Mouse (Mus musculus) heart, postnatal 4 days (tissue): ENCODE measurements around the gene Gimap8. TPM values are rescaled to one million over a fixed set of nuclear protein-coding genes. Genes with fewer than 3 reads are reported as not detected.
"Not testable (repeated sequence)": the region's sequence is repeated elsewhere in the genome, so short reads cannot be mapped to it uniquely, and the experiment has no call there.

Source experiments
- DNase-seq: peaks from one replicate; pipeline ENCODE4 v3.0.0; 2021
- total RNA-seq, 2 experiments: library from RNA; stranded (reverse); gene quantifications; 2 replicates each; pipeline ENCODE4 v1.2.3; 2021

Gene Gimap8
- total RNA-seq, 2 experiments from 2014 or later: 9.0 to 9.3 TPM

GRCm38 (mm10) chr6:48678391-48678790, 31.4 kb downstream of the Gimap8 start:
- no peak for DNase-seq

- DNase-seq: no peak
Measured at GRCm38 (mm10) chr6:48679701-48680100, 32.7 kb downstream of the Gimap8 start.

GRCm38 (mm10) chr6:48680421-48680820, 33.4 kb downstream of the Gimap8 start:
- DNase-seq: no peak

GRCm38 (mm10) chr6:48681472-48682090, 34.5 kb downstream of the Gimap8 start:
- no peak for DNase-seq

GRCm38 (mm10) chr6:48682271-48682670, 35.2 kb downstream of the Gimap8 start:
- DNase-seq: no peak

GRCm38 (mm10) chr6:48683263-48683821, 36.3 kb downstream of the Gimap8 start:
- not testable (repeated sequence) for DNase-seq

- no peak for DNase-seq
Measured at GRCm38 (mm10) chr6:48684319-48684718, 37.3 kb downstream of the Gimap8 start, which contains the start of gene Gimap4. TSS of gene Gimap4 (plus strand) at chr6:48684549.

- DNase-seq: peak; percentile 34
Measured at GRCm38 (mm10) chr6:48684806-48685205, 37.8 kb downstream of the Gimap8 start.

GRCm38 (mm10) chr6:48685251-48685650, 38.2 kb downstream of the Gimap8 start:
- no peak for DNase-seq

- DNase-seq: no peak
Measured at GRCm38 (mm10) chr6:48685694-48686665, 38.9 kb downstream of the Gimap8 start.

- DNase-seq: no peak
Measured at GRCm38 (mm10) chr6:48687077-48687476, 40.0 kb downstream of the Gimap8 start.

GRCm38 (mm10) chr6:48689320-48689719, 42.3 kb downstream of the Gimap8 start:
- DNase-seq: no peak

- no peak for DNase-seq
Measured at GRCm38 (mm10) chr6:48692962-48693361, 45.9 kb downstream of the Gimap8 start.

- no peak for DNase-seq
Measured at GRCm38 (mm10) chr6:48696830-48697554, 50.0 kb downstream of the Gimap8 start.

- DNase-seq: no peak
Measured at GRCm38 (mm10) chr6:48697555-48697930, 50.5 kb downstream of the Gimap8 start.

- DNase-seq: no peak
Measured at GRCm38 (mm10) chr6:48698066-48698856, 51.2 kb downstream of the Gimap8 start.

- no peak for DNase-seq
Measured at GRCm38 (mm10) chr6:48698888-48699287, 51.9 kb downstream of the Gimap8 start.

GRCm38 (mm10) chr6:48700251-48701075, 53.4 kb downstream of the Gimap8 start:
- peak; percentile 29 for DNase-seq

GRCm38 (mm10) chr6:48702146-48702545, 55.1 kb downstream of the Gimap8 start:
- DNase-seq: no peak

- DNase-seq: no peak
Measured at GRCm38 (mm10) chr6:48702601-48703000, 55.6 kb downstream of the Gimap8 start.

GRCm38 (mm10) chr6:48704146-48704545, 57.1 kb downstream of the Gimap8 start:
- DNase-seq: no peak
